Mouse (Mus musculus): ENCODE results near the gene 3110001I22Rik. TPM values are rescaled to one million over a fixed set of nuclear protein-coding genes. Genes with fewer than 3 reads are reported as not detected.

The 3110001I22Rik gene
- polyA plus RNA-seq, 1 experiment from 2014 or later = 6.3 TPM

Other genes with a start within 250 kb of the 3110001I22Rik start
- gene Parn, start 3.8 kb upstream of the 3110001I22Rik start, polyA plus RNA-seq (2015; fragmentation: Nextera tagmentation; extraction: Ambion mirVana) = 28.2 and 35.9 TPM in 2 replicates
- 51.4 and 58.1 TPM in 2 replicates for gene Bfar, start 71 bp upstream of the 3110001I22Rik start, polyA plus RNA-seq (2015; fragmentation: Nextera tagmentation; extraction: Ambion mirVana)
- gene Pla2g10, start 59.1 kb downstream of the 3110001I22Rik start, polyA plus RNA-seq (2015; fragmentation: Nextera tagmentation; extraction: Ambion mirVana) = 0.41 and 1.4 TPM in 2 replicates
- 82.7 and 86.5 TPM in 2 replicates for gene Rrn3, start 108.8 kb downstream of the 3110001I22Rik start, polyA plus RNA-seq (2015; fragmentation: Nextera tagmentation; extraction: Ambion mirVana)
- 204 and 223 TPM in 2 replicates for gene Ntan1, start 146.9 kb downstream of the 3110001I22Rik start, polyA plus RNA-seq (2015; fragmentation: Nextera tagmentation; extraction: Ambion mirVana)
- 70.4 and 71.1 TPM in 2 replicates for gene Pdxdc1, start 231.2 kb downstream of the 3110001I22Rik start, polyA plus RNA-seq (2015; fragmentation: Nextera tagmentation; extraction: Ambion mirVana)
- 40.3 and 46.7 TPM in 2 replicates for gene Mpv17l, start 231.2 kb downstream of the 3110001I22Rik start, polyA plus RNA-seq (2015; fragmentation: Nextera tagmentation; extraction: Ambion mirVana)

Data from neural tube, embryonic 15.5 days (tissue).